29 mouse cellular contexts compared by ENCODE assay signal in genomic region chr10:63851946-63852345, GRCm38 (mm10).
DNase-seq lines count a peak whose midpoint lies in the region; ATAC-seq and TF ChIP-seq lines count a peak whose summit lies in the region.
"Had no signal": no experiment of that assay in that cellular context is flagged by ENCODE, and none has a peak within 500 bp of the region (broad histone marks: within the 10 kb centered on the region; RNA-seq: fewer than 3 reads in every experiment).

No protein-coding gene starts in this region.

- no peak overlapping the region for H3K4me2 ChIP-seq in kidney, embryonic 14.5 days (replicated peaks; ENCODE audit: low read depth, low read length)
- H3K4me2 ChIP-seq in kidney, postnatal 0 days (ENCODE audit: low read length): no peak overlapping the region
- H3K4me2 ChIP-seq: embryonic facial prominence, embryonic 13.5 days; forebrain, embryonic 12.5 days; forebrain, embryonic 15.5 days; heart, embryonic 12.5 days; heart, embryonic 15.5 days; hindbrain, embryonic 13.5 days had no signal

- H3K27ac ChIP-seq in kidney, embryonic 14.5 days (ENCODE audit: low read depth, low read length): no peak overlapping the region
- no peak overlapping the region for H3K27ac ChIP-seq in kidney, postnatal 0 days
- H3K27ac ChIP-seq: embryonic facial prominence, embryonic 10.5 days; embryonic facial prominence, embryonic 13.5 days; forebrain, embryonic 12.5 days; forebrain, embryonic 15.5 days; heart, embryonic 15.5 days; hindbrain, embryonic 10.5 days; hindbrain, embryonic 13.5 days had no signal

- TF ChIP-seq POLR2A in brain, embryonic 14.5 days (IDR thresholded peaks at IDR 0.05; ENCODE audit: borderline replicate concordance, extremely low read depth, insufficient read depth, insufficient read length, poor library complexity, severe bottlenecking): no peak

- DNase-seq in kidney, postnatal 14 days: no peak
- peak; percentile 39 for DNase-seq in kidney, postnatal 0 days (ENCODE audit: low spot score)
- DNase-seq in kidney, adult 11 months: no peak
- peak; percentile 4 for DNase-seq in brain, embryonic 14.5 days (ENCODE audit: low read depth)
- DNase-seq in mesoderm, embryonic 11.5 days (ENCODE audit: low read depth, low spot score): peak; percentile 24
- no peak for DNase-seq in right cerebral cortex, postnatal 10 days (ENCODE audit: low spot score in 2 of 2)
- DNase-seq: adrenal gland, postnatal 10 days; cerebellum, adult 11-12 months; cerebellum, adult 8-10 months; cerebellum, postnatal 10 days; cerebellum, postnatal 36 days; embryo, embryonic 11 days; gastrocnemius, postnatal 25 days; heart, adult 18-20 months; heart, postnatal 10 days; heart, postnatal 36 days had no signal

- H3K36me3 ChIP-seq in kidney, embryonic 14.5 days (ENCODE audit: control insufficient read depth, insufficient read depth, low read length): no peaks in the 10 kb centered on the region
- H3K36me3 ChIP-seq in kidney, postnatal 0 days (ENCODE audit: insufficient read depth, low read length): no peaks in the 10 kb centered on the region
- H3K36me3 ChIP-seq: embryonic facial prominence, embryonic 10.5 days; embryonic facial prominence, embryonic 13.5 days; forebrain, embryonic 12.5 days; forebrain, embryonic 15.5 days; heart, embryonic 15.5 days; hindbrain, embryonic 10.5 days; hindbrain, embryonic 13.5 days had no signal

- WGBS in kidney, embryonic 14.5 days: 57% methylated on average over 4 of the region's 4 CpGs
- WGBS in kidney, postnatal 0 days: 47% methylated on average over 4 of the region's 4 CpGs

- H3K4me3 ChIP-seq in kidney, embryonic 14.5 days (ENCODE audit: low read length): no peak overlapping the region
- H3K4me3 ChIP-seq in kidney, postnatal 0 days (replicated peaks; ENCODE audit: low read depth, low read length): no peak overlapping the region
- H3K4me3 ChIP-seq: embryonic facial prominence, embryonic 10.5 days; embryonic facial prominence, embryonic 13.5 days; erythroblast, embryonic 14.5 days; forebrain, embryonic 12.5 days; forebrain, embryonic 15.5 days; heart, embryonic 12.5 days; heart, embryonic 15.5 days; hindbrain, embryonic 10.5 days; hindbrain, embryonic 13.5 days had no signal

- ATAC-seq in kidney, embryonic 14.5 days (ENCODE audit: low FRiP score, low TSS enrichment): peak; percentile 60; the same call in 1 of the 2 replicates
- peak; percentile 84; the same call in 1 of the 2 replicates for ATAC-seq in kidney, postnatal 0 days (replicated peaks; ENCODE audit: low FRiP score, low read depth)
- ATAC-seq: activated CD4-positive, CD25-positive, alpha-beta regulatory T cell, adult 4 months; CD4-positive, CD25-positive, alpha-beta regulatory T cell, adult 4 months; forebrain, embryonic 15.5 days; hindbrain, embryonic 16.5 days had no signal

- no peak overlapping the region for H3K9ac ChIP-seq in kidney, embryonic 14.5 days (ENCODE audit: low read depth, low read length)
- H3K9ac ChIP-seq in kidney, postnatal 0 days (ENCODE audit: low read depth, low read length): no peak overlapping the region
- H3K9ac ChIP-seq: embryonic facial prominence, embryonic 13.5 days; forebrain, embryonic 12.5 days; forebrain, embryonic 15.5 days; heart, embryonic 12.5 days; heart, embryonic 15.5 days; hindbrain, embryonic 13.5 days had no signal

- TF ChIP-seq CTCF in kidney, postnatal 0 days (IDR thresholded peaks at IDR 0.05; ENCODE audit: low read depth): no peak
- TF ChIP-seq CTCF in brain, embryonic 14.5 days (IDR thresholded peaks at IDR 0.05; ENCODE audit: borderline replicate concordance, extremely low read depth, insufficient read depth, insufficient read length): no peak

- no peaks in the 10 kb centered on the region for H3K9me3 ChIP-seq in kidney, embryonic 14.5 days (ENCODE audit: control insufficient read depth, low read length)
- H3K9me3 ChIP-seq in kidney, postnatal 0 days (replicated peaks; ENCODE audit: low read length): no peaks in the 10 kb centered on the region
- H3K9me3 ChIP-seq: embryonic facial prominence, embryonic 10.5 days; forebrain, embryonic 12.5 days; forebrain, embryonic 15.5 days; heart, embryonic 15.5 days; hindbrain, embryonic 10.5 days; hindbrain, embryonic 13.5 days had no signal

- H3K27me3 ChIP-seq in kidney, embryonic 14.5 days (ENCODE audit: control insufficient read depth, insufficient read depth, low read length): no peaks in the 10 kb centered on the region
- H3K27me3 ChIP-seq in kidney, postnatal 0 days (ENCODE audit: insufficient read depth, low read length): no peaks in the 10 kb centered on the region
- H3K27me3 ChIP-seq: embryonic facial prominence, embryonic 13.5 days; forebrain, embryonic 12.5 days; forebrain, embryonic 15.5 days; heart, embryonic 12.5 days; heart, embryonic 15.5 days; hindbrain, embryonic 13.5 days had no signal

- no peaks in the 10 kb centered on the region for H3K4me1 ChIP-seq in kidney, embryonic 14.5 days (ENCODE audit: control insufficient read depth, insufficient read depth, low read length)
- H3K4me1 ChIP-seq in kidney, postnatal 0 days (replicated peaks; ENCODE audit: insufficient read depth, low read length): no peaks in the 10 kb centered on the region
- H3K4me1 ChIP-seq: embryonic facial prominence, embryonic 10.5 days; embryonic facial prominence, embryonic 13.5 days; forebrain, embryonic 12.5 days; forebrain, embryonic 15.5 days; heart, embryonic 12.5 days; heart, embryonic 15.5 days; hindbrain, embryonic 10.5 days; hindbrain, embryonic 13.5 days had no signal

Comparison
In these comparisons a context has a peak if more than half of its experiments do, and no peak if none do; other contexts are left out.
1. DNase-seq: peak in kidney, postnatal 0 days (single experiment), brain, embryonic 14.5 days (single experiment) and mesoderm, embryonic 11.5 days (single experiment); none in kidney, postnatal 14 days (single experiment), kidney, adult 11 months (single experiment) and right cerebral cortex, postnatal 10 days (0 of 2).